In genomic region chr14:76254565-76255501, GRCm38 (mm10) we compare ENCODE assay signal across 7 mouse cellular contexts.
A peak's percentile ranks its signal among the peaks of the same experiment; 100 is the strongest.
DNase-seq lines count a peak whose midpoint lies in the region; ATAC-seq lines count a peak whose summit lies in the region.

No protein-coding gene starts in this region.

- peak overlapping the region; percentile 26 for H3K4me2 ChIP-seq in forebrain, embryonic 11.5 days (ENCODE audit: low read depth, low read length, severe bottlenecking)
- H3K4me2 ChIP-seq in heart, embryonic 13.5 days = peak overlapping the region; percentile 41
- H3K4me2 ChIP-seq in stomach, embryonic 14.5 days (replicated peaks; ENCODE audit: low read depth, low read length) = no peak overlapping the region

- peak; percentile 72 for DNase-seq in cerebellum, adult 9-11 months
- peak; percentile 88 for DNase-seq in forebrain, embryonic 11.5 days (ENCODE audit: low spot score)
- peak; percentile 70 to 82 for DNase-seq in layer of hippocampus, postnatal 10 days (ENCODE audit: low spot score in 2 of 2)
- DNase-seq in lung, postnatal 36 days = peak; percentile 48
- DNase-seq in urinary bladder, postnatal 14 days (ENCODE audit: low spot score) = no peak

- H3K36me3 ChIP-seq in forebrain, embryonic 11.5 days (ENCODE audit: control insufficient read depth, insufficient read depth, low read length) = no peaks in the 10 kb centered on the region
- no peaks in the 10 kb centered on the region for H3K36me3 ChIP-seq in heart, embryonic 13.5 days
- H3K36me3 ChIP-seq in stomach, embryonic 14.5 days (ENCODE audit: control insufficient read depth, insufficient read depth, low read length) = no peaks in the 10 kb centered on the region

- ATAC-seq in forebrain, embryonic 11.5 days (replicated peaks; ENCODE audit: low FRiP score) = peak; percentile 89
- ATAC-seq in heart, embryonic 13.5 days (ENCODE audit: extremely low read depth, insufficient number of reproducible peaks, low FRiP score, low TSS enrichment) = no peak; the same call in 1 of the 2 replicates
- ATAC-seq in stomach, embryonic 14.5 days (ENCODE audit: insufficient number of reproducible peaks, insufficient read depth, low FRiP score, low read depth) = peak; percentile 51; the same call in 1 of the 2 replicates

- H3K27me3 ChIP-seq in forebrain, embryonic 11.5 days (ENCODE audit: control insufficient read depth, insufficient read depth, low read length) = 0 out of 2 replicates have a peak, but pooled peaks cover 2% of the 10 kb centered on the region
- no peaks in the 10 kb centered on the region for H3K27me3 ChIP-seq in heart, embryonic 13.5 days (replicated peaks)
- no peaks in the 10 kb centered on the region for H3K27me3 ChIP-seq in stomach, embryonic 14.5 days (ENCODE audit: control insufficient read depth, insufficient read depth, low read length)

- H3K4me1 ChIP-seq in forebrain, embryonic 11.5 days (replicated peaks; ENCODE audit: control insufficient read depth, insufficient read depth, low read length) = peaks cover 15% of the 10 kb centered on the region
- peaks cover 22% of the 10 kb centered on the region for H3K4me1 ChIP-seq in heart, embryonic 13.5 days
- no peaks in the 10 kb centered on the region for H3K4me1 ChIP-seq in stomach, embryonic 14.5 days (ENCODE audit: control insufficient read depth, insufficient read depth, low read length)

- H3K27ac ChIP-seq in forebrain, embryonic 11.5 days (ENCODE audit: low read depth, low read length) = peak overlapping the region; percentile 81
- peak overlapping the region; percentile 65 for H3K27ac ChIP-seq in heart, embryonic 13.5 days (replicated peaks)
- H3K27ac ChIP-seq in stomach, embryonic 14.5 days (ENCODE audit: low read length) = no peak overlapping the region

- H3K9me3 ChIP-seq in forebrain, embryonic 11.5 days (ENCODE audit: control insufficient read depth, low read length) = no peaks in the 10 kb centered on the region
- no peaks in the 10 kb centered on the region for H3K9me3 ChIP-seq in heart, embryonic 13.5 days
- no peaks in the 10 kb centered on the region for H3K9me3 ChIP-seq in stomach, embryonic 14.5 days (ENCODE audit: control insufficient read depth, low read depth, low read length)

- no peak overlapping the region for H3K4me3 ChIP-seq in forebrain, embryonic 11.5 days (ENCODE audit: low read depth, low read length)
- H3K4me3 ChIP-seq in heart, embryonic 13.5 days = no peak overlapping the region
- H3K4me3 ChIP-seq in stomach, embryonic 14.5 days (ENCODE audit: low read depth, low read length) = no peak overlapping the region

- peak overlapping the region; percentile 48 for H3K9ac ChIP-seq in forebrain, embryonic 11.5 days (ENCODE audit: low read length)
- peak overlapping the region; percentile 56 for H3K9ac ChIP-seq in heart, embryonic 13.5 days
- H3K9ac ChIP-seq in stomach, embryonic 14.5 days (replicated peaks; ENCODE audit: low read depth, low read length) = no peak overlapping the region

- WGBS in forebrain, embryonic 11.5 days = 5% methylated on average over 30 of the region's 30 CpGs
- 32% methylated on average over 30 of the region's 30 CpGs for WGBS in heart, embryonic 13.5 days
- WGBS in stomach, embryonic 14.5 days = 41% methylated on average over 30 of the region's 30 CpGs
